Mouse (Mus musculus) forebrain, postnatal 0 days (tissue): ENCODE data around the gene Slf2. TPM values are rescaled to one million over a fixed set of nuclear protein-coding genes. Genes with fewer than 3 reads are reported as not detected.
A peak's percentile ranks its signal among the peaks of the same experiment; 100 is the strongest.

Experiments used
- ATAC-seq: fragments of 200-750 bp; cut with Nextera tagmentation; 2 replicates; pipeline ENCODE4 v1.8.0; 2017; ENCODE audit warnings: mild to moderate bottlenecking, moderate library complexity
- DNase-seq: peaks from one replicate; pipeline ENCODE4 v3.0.0-alpha.2; 2015
- H3K27ac ChIP-seq: fragments of 300-500 bp; sonication (generic); 2 replicates; pipeline ENCODE4 v1.5.1; 2014; ENCODE audit warnings: low read depth, mild to moderate bottlenecking, antibody characterized with exemption, low read length, moderate library complexity, mixed read lengths
- H3K27me3 ChIP-seq: fragments of 300-500 bp; sonication (generic); 2 replicates; pipeline ENCODE4 v1.6.1; 2014; ENCODE audit warnings: mild to moderate bottlenecking, low read length, mixed read lengths; ENCODE audit not compliant: insufficient read depth
- H3K36me3 ChIP-seq: fragments of 300-500 bp; sonication (generic); 2 replicates; pipeline ENCODE4 v1.6.1; 2014; ENCODE audit warnings: mild to moderate bottlenecking, moderate library complexity; ENCODE audit not compliant: insufficient read depth
- H3K4me1 ChIP-seq: fragments of 300-500 bp; sonication (generic); 2 replicates; pipeline ENCODE4 v1.6.1; 2014; ENCODE audit warnings: antibody characterized with exemption; ENCODE audit not compliant: insufficient read depth
- H3K4me2 ChIP-seq: fragments of 300-500 bp; sonication (generic); 2 replicates; pipeline ENCODE4 v1.6.1; 2014; ENCODE audit warnings: low read depth, mild to moderate bottlenecking, moderate library complexity
- H3K4me3 ChIP-seq: fragments of 300-500 bp; sonication (generic); 2 replicates; pipeline ENCODE4 v1.5.1; 2014; ENCODE audit warnings: low read depth, low read length, mixed read lengths
- H3K9ac ChIP-seq: fragments of 300-500 bp; sonication (generic); 2 replicates; pipeline ENCODE4 v1.6.1; 2014; ENCODE audit warnings: mild to moderate bottlenecking
- H3K9me3 ChIP-seq: fragments of 300-500 bp; sonication (generic); 2 replicates; pipeline ENCODE4 v1.6.1; 2016; ENCODE audit warnings: low read length
- CTCF ChIP-seq: sonication (generic); IDR thresholded peaks from 2 replicates; pipeline ENCODE4 v1.5.1; 2016; ENCODE audit warnings: antibody characterized with exemption, control low read depth, low read depth
- WGBS: fragments of 180-500 bp; shearing (Covaris S2); extraction: QIAGEN DNeasy Blood & Tissue Kit; methylation state at CpG from one replicate; pipeline ENCODE4 v1.1.7; 2014; 5-methylcytosine and 5-hydroxymethylcytosine counted together
- polyA plus RNA-seq: library from polyadenylated mRNA; unstranded; fragments of >200 nt; fragmentation: Nextera tagmentation; extraction: Ambion mirVana; gene quantifications from 2 replicates; pipeline ENCODE4 v1.2.1, GENCODE M21; 2015
- total RNA-seq: library from RNA; depleted of rRNA; stranded (reverse); fragments of >200 nt; gene quantifications from 2 replicates; pipeline ENCODE4 v1.2.3, GENCODE M21; 2014

Slf2 gene
- total and polyA plus RNA-seq, 2 experiments from 2014 or later: 16.1 to 50.0 TPM

DNA sequence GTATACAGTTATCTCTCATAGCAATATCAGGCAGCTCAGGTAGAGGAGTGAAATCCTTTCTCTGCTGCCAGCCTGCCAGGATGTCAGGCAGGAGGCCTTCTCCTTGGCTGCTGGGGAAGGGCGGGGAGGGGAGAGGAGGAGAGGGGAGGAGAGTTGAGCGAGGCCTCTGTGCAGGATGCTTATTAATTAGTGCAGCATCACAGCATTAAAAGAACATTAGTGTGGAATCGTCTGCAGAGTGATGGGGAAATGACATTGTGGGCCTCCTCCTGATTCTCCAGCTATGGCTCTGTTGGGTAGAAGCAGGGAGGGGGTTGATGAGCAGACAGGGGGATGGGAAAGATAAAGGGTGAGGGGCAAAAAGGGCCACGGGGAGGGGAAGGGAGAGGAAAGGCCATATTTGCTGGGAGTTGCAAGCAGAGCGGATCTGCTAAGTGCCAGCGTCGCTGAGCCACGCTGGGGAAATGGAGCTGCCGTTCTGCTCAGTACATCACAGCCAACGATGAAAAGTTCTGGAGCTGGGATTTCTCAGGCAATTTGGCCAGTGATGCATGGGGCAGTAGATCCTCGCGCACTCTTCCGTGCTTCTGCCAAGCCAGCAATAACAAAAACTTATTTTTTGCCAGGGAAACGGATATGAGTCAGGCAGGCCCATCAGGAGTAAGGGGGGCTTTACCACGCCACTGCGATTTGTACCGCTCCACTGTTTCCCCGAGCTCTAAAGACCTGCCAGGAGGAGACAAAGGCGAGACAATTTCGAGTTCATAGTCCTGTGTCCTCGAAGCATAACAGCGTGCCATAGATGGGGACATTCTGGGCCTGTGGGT is 30.8 kb upstream of the Slf2 start:
- Histone ChIP-seq H3K9me3 (no peaks in the 10 kb centered on the region), H3K4me3 (no peak overlapping the region), H3K4me1 (peaks cover 6% of the 10 kb centered on the region), H3K9ac (no peak overlapping the region), H3K4me2 (no peak overlapping the region; the same call in 1 of the 2 replicates), H3K27ac (no peak overlapping the region), H3K36me3 (no peaks in the 10 kb centered on the region), H3K27me3 (no peaks in the 10 kb centered on the region)
- 14% methylated on average over 22 of the region's 22 CpGs for WGBS
- peak; percentile 69 for ATAC-seq
- TF ChIP-seq CTCF: no peak
- DNase-seq: peak; percentile 32

DNA sequence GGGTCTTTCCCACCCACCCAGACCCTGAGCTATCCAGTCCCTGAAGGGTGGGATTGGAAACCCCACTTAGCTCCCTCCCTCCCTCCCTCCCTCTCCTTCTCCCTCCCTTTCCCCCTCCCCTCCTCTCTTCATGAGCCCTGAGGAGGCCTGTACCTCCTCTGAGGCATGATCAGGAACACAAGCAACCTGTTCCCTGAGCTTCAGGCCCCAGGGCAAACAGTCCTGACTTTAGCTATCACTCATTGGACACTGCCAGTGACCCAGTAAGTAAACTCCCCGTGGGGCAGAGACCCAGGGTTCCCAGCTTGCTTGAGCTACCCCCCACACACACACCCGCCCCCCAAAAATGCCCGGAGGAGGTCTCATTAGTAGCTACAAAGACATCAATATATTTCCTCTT is 29.9 kb upstream of the Slf2 start:
- TF ChIP-seq CTCF: no peak
- H3K9ac ChIP-seq: no peak overlapping the region
- WGBS: 65% methylated on average over 3 of the region's 3 CpGs
- H3K36me3 ChIP-seq: no peaks in the 10 kb centered on the region
- H3K4me2 ChIP-seq: no peak overlapping the region
- H3K4me1 ChIP-seq: peaks cover 6% of the 10 kb centered on the region
- no peak overlapping the region for H3K4me3 ChIP-seq
- DNase-seq: no peak
- H3K27ac ChIP-seq: no peak overlapping the region
- no peaks in the 10 kb centered on the region for H3K9me3 ChIP-seq
- H3K27me3 ChIP-seq: no peaks in the 10 kb centered on the region
- ATAC-seq: no peak

DNA sequence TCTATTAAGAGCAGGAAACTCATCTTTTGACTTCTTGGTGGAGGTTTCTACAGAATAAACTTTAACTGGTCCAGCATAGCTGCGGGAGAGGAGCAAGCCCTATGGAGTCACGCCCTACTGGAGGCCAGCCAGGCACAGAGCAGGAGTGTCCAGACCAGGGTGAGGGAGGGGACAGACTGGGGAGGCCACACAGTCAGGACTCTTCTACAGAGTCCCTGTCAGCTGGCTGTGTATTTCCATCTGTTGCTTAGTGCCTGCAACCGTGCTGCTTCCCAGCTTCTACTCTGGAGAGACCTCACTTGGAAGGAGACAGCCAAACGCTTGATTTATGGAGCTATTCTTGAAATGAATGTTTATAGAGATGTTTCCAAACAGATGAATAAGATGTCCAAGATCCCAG is 28.6 kb upstream of the Slf2 start:
- no peak overlapping the region for H3K9ac ChIP-seq
- WGBS: 92% methylated on average over 4 of the region's 4 CpGs
- H3K4me3 ChIP-seq: no peak overlapping the region
- no peak for DNase-seq
- no peaks in the 10 kb centered on the region for H3K9me3 ChIP-seq
- H3K36me3 ChIP-seq: no peaks in the 10 kb centered on the region
- ATAC-seq: no peak
- no peak overlapping the region for H3K27ac ChIP-seq
- no peak for TF ChIP-seq CTCF
- peaks cover 6% of the 10 kb centered on the region for H3K4me1 ChIP-seq
- no peaks in the 10 kb centered on the region for H3K27me3 ChIP-seq
- H3K4me2 ChIP-seq: no peak overlapping the region

DNA sequence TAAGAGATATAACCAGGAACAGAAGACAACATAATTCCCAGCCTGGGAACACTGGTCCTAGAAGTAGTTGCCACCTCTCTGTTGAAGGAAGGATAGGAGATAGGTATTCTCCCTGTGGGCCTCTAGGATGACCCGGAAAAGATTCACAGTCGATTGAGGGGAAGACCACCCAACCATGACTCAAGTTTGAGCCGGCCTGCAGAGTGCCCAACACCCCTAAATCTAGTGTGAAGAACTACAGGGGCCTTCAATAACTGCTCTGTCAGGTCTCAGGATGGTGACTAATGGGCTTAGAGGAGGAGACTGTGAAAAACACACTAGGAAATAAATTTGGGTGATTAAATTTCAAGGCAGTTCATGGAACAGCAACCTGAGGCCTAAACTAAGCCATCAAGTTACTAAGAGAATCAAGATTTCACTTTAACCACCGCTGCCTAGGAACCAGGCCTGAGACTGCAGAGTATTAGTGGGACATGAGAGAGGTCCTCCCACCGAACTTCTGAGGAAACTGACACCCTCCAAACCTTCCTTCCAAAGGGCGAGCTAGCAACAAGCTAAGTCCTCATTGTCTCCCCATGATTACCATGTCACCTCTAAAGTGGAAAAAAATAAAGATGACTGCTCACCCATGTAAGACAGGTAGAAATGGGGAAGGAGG is 27.5 kb upstream of the Slf2 start:
- no peak overlapping the region for H3K4me3 ChIP-seq
- peaks cover 15% of the 10 kb centered on the region for H3K4me1 ChIP-seq
- H3K36me3 ChIP-seq: no peaks in the 10 kb centered on the region
- no peak for DNase-seq
- no peak overlapping the region for H3K4me2 ChIP-seq
- ATAC-seq: no peak
- no peak overlapping the region for H3K27ac ChIP-seq
- H3K9me3 ChIP-seq: no peaks in the 10 kb centered on the region
- 82% methylated on average over 6 of the region's 6 CpGs for WGBS
- no peak overlapping the region for H3K9ac ChIP-seq
- H3K27me3 ChIP-seq: no peaks in the 10 kb centered on the region
- no peak for TF ChIP-seq CTCF

DNA sequence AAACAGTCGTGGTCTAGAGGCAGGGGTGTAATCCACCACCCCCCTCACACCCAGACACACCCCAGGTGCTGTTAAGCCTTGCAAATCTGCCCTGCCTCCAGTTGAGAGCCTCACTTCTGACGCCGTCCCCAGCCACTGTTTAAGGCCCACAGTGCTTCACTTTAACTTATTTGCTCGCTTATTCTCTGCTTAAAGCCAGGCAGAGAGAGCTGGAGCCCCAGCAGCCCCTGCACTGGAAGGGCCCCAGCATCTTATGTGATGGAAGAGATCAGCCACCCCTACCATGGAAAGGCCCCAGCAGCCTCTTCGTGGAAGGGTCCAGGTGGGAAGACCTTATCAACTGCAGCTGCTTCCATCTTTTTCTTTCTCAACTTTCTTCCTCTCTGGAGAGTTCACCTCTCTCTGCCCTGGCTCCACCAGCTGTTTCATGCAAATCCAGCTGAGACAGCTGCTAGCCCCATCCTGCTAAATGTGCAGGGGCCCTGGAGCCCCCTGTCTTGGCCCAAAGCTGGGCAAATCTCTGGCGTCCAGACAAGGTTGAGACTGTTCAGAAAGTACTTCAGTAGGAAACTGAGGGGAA is 26.7 kb upstream of the Slf2 start:
- Histone ChIP-seq H3K4me2 (no peak overlapping the region), H3K4me3 (no peak overlapping the region), H3K9me3 (no peaks in the 10 kb centered on the region), H3K9ac (no peak overlapping the region), H3K36me3 (no peaks in the 10 kb centered on the region), H3K27ac (no peak overlapping the region), H3K4me1 (peaks cover 16% of the 10 kb centered on the region), H3K27me3 (no peaks in the 10 kb centered on the region)
- ATAC-seq (no peak), DNase-seq (no peak)
- no peak for TF ChIP-seq CTCF
- WGBS: 48% methylated on average over 6 of the region's 6 CpGs

DNA sequence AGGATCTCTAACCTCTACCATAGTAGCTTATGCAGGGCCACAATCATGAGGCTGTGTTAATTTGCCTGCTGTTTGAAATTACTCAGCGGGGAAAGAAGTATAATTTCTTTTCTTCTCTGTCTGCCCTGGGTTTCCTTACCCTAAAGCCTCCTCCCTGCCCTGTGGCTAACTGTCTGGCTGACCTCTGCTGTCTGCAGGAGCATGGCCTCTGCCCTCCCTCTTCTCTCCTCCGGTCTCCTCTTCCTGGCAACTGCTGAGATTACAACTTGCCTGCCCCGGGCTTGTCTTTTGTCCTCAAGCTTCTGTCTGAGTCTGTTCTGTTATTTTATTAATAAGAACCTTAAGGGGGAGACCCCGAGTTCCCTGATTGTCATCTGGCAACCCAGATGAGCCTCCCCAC is 25.6 kb upstream of the Slf2 start:
- ATAC-seq (no peak), DNase-seq (no peak)
- WGBS: 55% methylated on average over 4 of the region's 4 CpGs
- TF ChIP-seq CTCF: no peak
- no peaks in the 10 kb centered on the region for H3K36me3 ChIP-seq
- H3K4me1 ChIP-seq: peaks cover 14% of the 10 kb centered on the region
- H3K27me3 ChIP-seq: no peaks in the 10 kb centered on the region
- no peak overlapping the region for H3K4me2 ChIP-seq
- no peak overlapping the region for H3K27ac ChIP-seq
- H3K4me3 ChIP-seq: no peak overlapping the region
- no peak overlapping the region for H3K9ac ChIP-seq
- H3K9me3 ChIP-seq: no peaks in the 10 kb centered on the region
